Mouse (Mus musculus) monocyte, adult 2 months (primary cell): ENCODE results near the gene Rpl9.

ENCODE experiments used
- DNase-seq, 2 experiments: peaks; one replicate each; pipeline ENCODE4 v3.0.0; 2022; ENCODE audit warnings: low spot score in 2 of 2, low read depth in 1 of 2

The Rpl9 gene

DNA sequence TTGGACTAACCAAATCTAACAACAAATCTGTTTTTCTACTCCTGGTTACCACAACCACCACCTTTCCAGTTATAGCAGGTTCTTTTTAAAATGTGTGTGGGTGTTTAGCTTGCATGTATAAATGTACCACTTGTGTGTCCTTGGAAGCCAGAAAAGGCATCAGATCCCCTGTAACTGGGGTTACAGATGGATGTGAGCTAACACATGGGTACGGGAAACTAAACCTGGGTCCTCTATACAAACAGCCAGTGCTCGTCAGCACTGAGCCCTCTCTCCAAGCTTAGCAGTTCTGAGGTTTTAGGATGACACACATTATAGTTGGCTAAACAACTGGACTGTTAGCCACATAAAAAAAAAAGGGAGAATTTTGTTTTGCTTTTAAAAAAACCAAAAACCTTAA is 5.5 kb downstream of the Rpl9 start:
- DNase-seq: no peak

- DNase-seq: no peak
Measured at GRCm38 (mm10) chr5:65374746-65375145, 16.5 kb downstream of the Rpl9 start.

DNA sequence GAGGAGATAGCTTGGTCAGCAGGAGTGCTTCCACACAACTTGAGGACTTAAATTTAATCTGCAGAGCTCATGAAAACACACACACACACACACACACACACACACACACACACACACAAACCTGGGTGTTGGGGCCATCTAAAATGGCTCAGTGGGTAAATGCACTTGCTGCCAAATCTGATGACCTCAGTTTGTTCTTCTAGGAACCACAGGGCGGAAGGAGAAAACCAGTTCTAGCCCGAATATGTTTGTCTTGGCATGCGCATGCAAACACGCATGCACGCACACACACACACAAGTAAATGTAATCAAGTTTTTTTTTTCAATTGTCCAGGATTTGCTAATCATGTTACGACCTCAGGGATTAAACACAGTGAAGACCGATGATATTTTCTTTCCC is 19.7 kb downstream of the Rpl9 start:
- DNase-seq: no peak

GRCm38 (mm10) chr5:65367837-65368236 is 23.4 kb downstream of the Rpl9 start:
- DNase-seq: no peak

DNA sequence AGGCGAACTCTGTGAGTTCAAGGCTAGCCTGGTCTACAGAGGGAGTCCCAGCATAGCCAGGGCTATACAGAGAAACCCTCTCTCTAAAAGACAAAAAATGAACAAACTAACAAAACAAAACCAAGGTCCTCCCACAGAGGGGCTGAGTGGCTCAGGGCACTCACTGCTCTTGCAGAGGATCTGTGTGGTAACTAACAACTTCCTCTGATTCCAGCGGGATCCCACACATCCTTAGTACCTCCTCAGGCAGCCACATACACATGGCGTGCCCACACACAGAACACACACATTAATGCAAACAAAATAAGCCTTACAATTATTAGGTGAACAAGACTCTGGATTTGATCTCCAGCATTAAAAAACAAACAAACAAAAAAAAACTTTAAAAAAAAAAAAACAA is 33.5 kb downstream of the Rpl9 start:
- no peak for DNase-seq

DNA sequence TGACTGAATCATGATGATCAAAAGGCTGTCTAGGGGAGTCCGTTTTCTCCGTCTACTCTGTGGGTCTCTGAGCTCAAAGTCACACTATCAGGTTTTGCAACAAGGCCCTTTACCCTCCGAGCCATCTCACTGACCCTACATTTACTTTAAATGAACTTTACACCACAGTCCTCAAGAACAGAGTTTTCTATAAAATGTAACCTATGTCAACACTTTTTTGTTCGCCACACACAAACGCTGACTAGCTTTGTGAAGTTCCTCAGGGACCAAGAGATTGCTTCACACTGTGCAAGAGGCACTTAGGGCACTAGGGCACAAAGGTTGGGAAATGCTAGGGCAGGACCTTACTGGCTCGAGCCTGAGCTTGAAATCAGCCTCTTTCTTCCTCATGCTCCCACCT is 34.4 kb downstream of the Rpl9 start:
- DNase-seq: peak in 1 of 2 experiments; percentile 21

DNA sequence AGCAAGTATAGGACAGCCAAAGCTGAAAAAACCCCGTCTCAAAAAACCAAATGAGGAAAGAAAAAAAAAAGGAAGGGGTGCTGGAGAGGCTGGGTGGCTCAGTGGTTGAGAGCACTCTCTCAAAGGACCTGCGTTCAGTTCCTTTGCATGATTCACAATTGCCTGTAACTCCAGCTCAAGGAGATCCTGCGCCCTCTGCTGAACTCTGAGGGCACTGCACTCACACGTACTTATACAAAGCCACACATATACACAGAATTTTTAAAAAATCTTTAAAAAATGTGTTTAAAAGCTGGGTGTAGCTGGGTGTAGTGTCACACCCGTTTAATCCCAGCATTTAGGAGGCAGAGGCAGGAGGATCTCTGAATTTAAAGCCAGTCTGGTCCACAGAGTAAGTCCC is 36.3 kb downstream of the Rpl9 start:
- DNase-seq: no peak

DNA sequence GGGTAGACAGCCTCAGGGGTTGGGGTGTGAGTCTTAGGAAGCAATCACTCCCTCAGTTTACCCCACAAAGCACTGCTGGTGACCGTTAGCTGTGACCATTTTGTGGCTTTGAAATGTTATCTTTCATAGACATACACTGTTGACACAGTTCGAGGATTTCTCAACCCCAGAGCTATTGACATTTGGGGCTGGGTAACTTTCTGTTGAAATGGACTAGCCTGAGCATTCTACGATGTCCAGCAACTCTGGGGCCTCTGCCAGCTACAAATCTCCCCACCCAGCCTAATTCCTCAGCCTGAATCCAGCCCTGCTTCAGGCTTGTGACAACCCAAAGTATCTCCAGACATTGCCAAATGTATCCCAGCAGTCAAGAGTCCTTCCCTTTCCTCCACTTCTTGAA is 37.1 kb downstream of the Rpl9 start:
- no peak for DNase-seq

DNA sequence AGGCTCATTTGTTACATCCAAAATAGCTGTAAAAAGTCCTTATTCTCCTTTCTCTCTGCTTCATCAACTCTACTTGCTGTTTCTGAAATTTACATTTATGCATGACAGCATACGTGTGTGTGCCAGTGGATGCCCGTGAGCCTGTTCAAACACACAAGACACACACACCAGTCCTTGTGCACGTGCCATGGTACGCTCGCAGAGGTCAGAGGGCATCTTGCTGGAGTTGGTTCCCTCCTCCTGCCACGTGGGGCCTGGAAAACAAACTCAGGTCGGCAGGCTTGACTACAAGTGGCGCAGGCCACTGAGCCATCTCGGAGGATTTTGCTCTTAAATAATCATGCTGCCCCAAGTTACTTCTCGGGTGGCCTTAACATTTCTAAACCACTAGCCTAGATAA is 40.7 kb downstream of the Rpl9 start:
- DNase-seq: no peak

- no peak for DNase-seq
Measured at GRCm38 (mm10) chr5:65348168-65348567, 43.1 kb downstream of the Rpl9 start, which contains the start of gene Klb. Klb (plus strand) TSS chr5:65348314.

- no peak for DNase-seq
Measured at GRCm38 (mm10) chr5:65340167-65340566, 51.1 kb downstream of the Rpl9 start.

- DNase-seq: no peak
Measured at GRCm38 (mm10) chr5:65338394-65338793, 52.9 kb downstream of the Rpl9 start.
